Mouse (Mus musculus) kidney, postnatal 4 days (tissue): Measurements from ENCODE around the gene Gm6460.
"Not testable (repeated sequence)": the region's sequence is repeated elsewhere in the genome, so short reads cannot be mapped to it uniquely, and the experiment has no call there.

Experiments used
- DNase-seq, 2 experiments: peaks; one replicate each; pipeline ENCODE4 v3.0.0; 2021; ENCODE audit warnings: mixed read lengths in 2 of 2

Gene Gm6460

GRCm38 (mm10) chr5:11594613-11595012, at the start of gene Gm6460:
Gene Gm6460 (plus strand): TSS chr5:11594913.
- DNase-seq: not testable (repeated sequence)
